Mouse (Mus musculus) gastrocnemius, postnatal 14 days (tissue): ENCODE results near the gene Sfrp4. TPM values are rescaled to one million over a fixed set of nuclear protein-coding genes. Genes with fewer than 3 reads are reported as not detected.

Experiments used
- DNase-seq: peaks from one replicate; pipeline ENCODE4 v3.0.0; 2021; ENCODE audit warnings: mixed read lengths
- intact Hi-C: fragments of 180-260 bp; cut with DNase I; formaldehyde crosslinking; loops from one replicate; pipeline ENCODE4 v1.15.1; 2025; ENCODE audit warnings: low total_unique reads
- total RNA-seq, 2 experiments: library from RNA; stranded (reverse); gene quantifications; 2 replicates each; pipeline ENCODE4 v1.2.3; 2021

Sfrp4 gene
- total RNA-seq, 2 experiments from 2014 or later = 6.4 to 13.8 TPM

GRCm38 (mm10) chr13:19626473-19626872, 3.6 kb downstream of the Sfrp4 start:
- no peak for DNase-seq
- intact Hi-C loops = no loop called here

GRCm38 (mm10) chr13:19630768-19631709, 8.1 kb downstream of the Sfrp4 start:
- no peak for DNase-seq
- intact Hi-C loops = loop anchor here (10.0 kb wide), 1 partner anchor 266 kb away; no protein-coding TSS in a partner anchor

GRCm38 (mm10) chr13:19636131-19636530, 13.2 kb downstream of the Sfrp4 start:
- DNase-seq = no peak
- intact Hi-C loops = loop anchor here (10.0 kb wide), 1 partner anchor 271 kb away; no protein-coding TSS in a partner anchor

GRCm38 (mm10) chr13:19640203-19640851, 17.4 kb downstream of the Sfrp4 start:
- DNase-seq = no peak
- intact Hi-C loops = no loop called here

GRCm38 (mm10) chr13:19643519-19643918, 20.6 kb downstream of the Sfrp4 start:
- intact Hi-C loops = no loop called here
- DNase-seq = no peak

GRCm38 (mm10) chr13:19644225-19644624, 21.3 kb downstream of the Sfrp4 start:
- no peak for DNase-seq
- intact Hi-C loops = no loop called here

- no peak for DNase-seq
- intact Hi-C loops = no loop called here
Observed at GRCm38 (mm10) chr13:19649824-19650223, 26.9 kb downstream of the Sfrp4 start.

GRCm38 (mm10) chr13:19652405-19652804, 29.5 kb downstream of the Sfrp4 start:
- no peak for DNase-seq
- intact Hi-C loops = no loop called here

GRCm38 (mm10) chr13:19668355-19669140, 45.6 kb downstream of the Sfrp4 start:
- DNase-seq = no peak
- intact Hi-C loops = no loop called here

- no peak for DNase-seq
- intact Hi-C loops = no loop called here
Observed at GRCm38 (mm10) chr13:19674025-19674424, 51.1 kb downstream of the Sfrp4 start.

GRCm38 (mm10) chr13:19674601-19675000, 51.7 kb downstream of the Sfrp4 start:
- intact Hi-C loops = no loop called here

More at GRCm38 (mm10) chr13:19674601-19675000, 51.7 kb downstream of the Sfrp4 start:
- DNase-seq = no peak

Other genes starting within 250 kb of the Sfrp4 start
- 10 to 100 TPM in 1 of 2 experiments, 1 to 10 TPM in 1; 8.0 to 10.9 TPM for gene Stard3nl, start 227.3 kb upstream of the Sfrp4 start, total RNA-seq
- gene Epdr1, start 3.2 kb upstream of the Sfrp4 start, total RNA-seq = 10 to 100 TPM; 69.7 to 70.8 TPM
- not detected for gene Nme8, start 74.7 kb downstream of the Sfrp4 start, total RNA-seq
- gene Gpr141, start 201.2 kb downstream of the Sfrp4 start, total RNA-seq = not detected